Mouse (Mus musculus) kidney, postnatal 14 days (tissue): ENCODE data around the gene Arhgap20.

Source experiments
- DNase-seq: peaks from one replicate; pipeline ENCODE4 v3.0.0; 2022; ENCODE audit warnings: mixed read lengths

Arhgap20 gene

DNA sequence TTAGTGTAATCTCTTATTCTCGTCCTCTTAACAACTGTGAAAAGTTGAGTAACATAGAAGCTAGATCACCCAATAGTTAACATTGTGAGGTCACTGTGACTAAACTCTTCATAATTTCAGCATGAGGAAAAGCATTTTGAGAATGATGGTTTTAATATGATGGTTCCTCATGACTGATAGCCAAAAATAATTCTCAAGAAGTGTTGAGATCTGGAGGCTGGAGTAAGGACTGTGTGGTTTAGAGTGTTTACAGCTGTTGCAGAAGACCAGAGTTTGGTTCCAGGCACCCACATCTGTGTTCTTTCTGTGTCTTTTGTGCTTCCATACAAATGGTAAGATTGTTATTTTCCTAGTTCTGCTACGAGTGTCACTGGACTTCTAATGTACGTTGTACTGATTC lies 42.1 kb downstream of the Arhgap20 start:
- no peak for DNase-seq

- no peak for DNase-seq
These were observed 47.8 kb downstream of the Arhgap20 start for GRCm38 (mm10) chr9:51812931-51813330.

- DNase-seq = no peak
These were observed 59.4 kb downstream of the Arhgap20 start for GRCm38 (mm10) chr9:51824516-51824915.

DNA sequence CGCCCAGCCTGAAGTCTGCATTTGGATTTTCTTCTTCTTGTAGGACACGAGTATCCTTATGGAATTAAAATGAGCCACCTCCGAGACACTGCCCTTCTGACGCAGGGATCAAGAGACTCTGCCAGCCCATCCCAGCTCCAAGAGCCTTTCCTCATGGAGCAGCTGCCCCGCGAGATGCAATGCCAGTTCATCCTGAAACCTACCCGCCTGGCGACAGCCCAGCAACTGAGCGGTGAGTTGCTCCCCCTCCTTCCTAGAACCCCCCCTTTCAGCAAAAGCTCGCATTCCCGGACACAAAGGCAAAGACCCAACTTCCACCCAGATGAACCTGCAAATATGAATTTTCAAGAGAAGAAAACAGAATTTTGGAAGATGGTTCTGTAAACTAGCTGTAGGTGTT lies 66.5 kb downstream of the Arhgap20 start:
- no peak for DNase-seq

DNA sequence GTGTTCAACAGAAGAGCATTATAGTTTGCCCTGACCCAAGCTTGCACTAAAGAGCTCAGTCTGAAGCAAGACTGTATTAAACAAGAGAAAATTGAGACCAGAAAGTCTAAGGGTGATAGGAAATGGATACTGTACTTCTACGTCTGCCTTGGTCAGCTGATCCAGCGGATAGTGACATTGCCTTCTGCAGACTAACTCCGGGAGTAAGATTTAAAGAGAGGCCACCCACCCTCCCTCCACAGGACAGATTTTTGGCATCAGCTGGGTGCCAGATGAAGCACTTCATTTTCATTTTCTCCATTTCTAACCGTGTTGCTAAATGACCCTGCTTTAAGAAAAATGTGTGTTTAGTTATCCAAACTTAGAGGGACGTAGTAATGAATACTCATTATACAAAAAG lies 67.2 kb downstream of the Arhgap20 start:
- DNase-seq = no peak

GRCm38 (mm10) chr9:51837716-51838115 lies 72.6 kb downstream of the Arhgap20 start:
- DNase-seq = no peak

DNA sequence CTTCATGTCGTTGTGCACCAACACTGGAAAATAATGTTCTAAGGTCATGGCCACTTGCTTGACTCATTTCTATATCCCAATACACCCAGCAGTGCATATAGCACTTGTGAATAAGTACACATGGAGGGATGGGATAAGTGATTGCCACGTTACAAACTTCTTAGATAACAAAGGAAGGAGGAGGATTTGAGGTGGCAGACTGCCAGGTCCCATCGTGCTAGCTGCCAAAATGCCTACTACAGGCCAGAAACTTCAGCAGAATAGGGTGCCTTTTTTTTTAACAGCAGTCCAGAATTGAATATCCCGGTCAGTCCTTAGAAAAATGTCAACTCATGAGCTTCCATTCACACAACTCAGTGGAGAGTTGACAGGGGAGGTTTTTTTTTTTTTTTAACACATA lies 78.1 kb downstream of the Arhgap20 start:
- no peak for DNase-seq

GRCm38 (mm10) chr9:51845796-51846195 lies 80.7 kb downstream of the Arhgap20 start:
- no peak for DNase-seq

DNA sequence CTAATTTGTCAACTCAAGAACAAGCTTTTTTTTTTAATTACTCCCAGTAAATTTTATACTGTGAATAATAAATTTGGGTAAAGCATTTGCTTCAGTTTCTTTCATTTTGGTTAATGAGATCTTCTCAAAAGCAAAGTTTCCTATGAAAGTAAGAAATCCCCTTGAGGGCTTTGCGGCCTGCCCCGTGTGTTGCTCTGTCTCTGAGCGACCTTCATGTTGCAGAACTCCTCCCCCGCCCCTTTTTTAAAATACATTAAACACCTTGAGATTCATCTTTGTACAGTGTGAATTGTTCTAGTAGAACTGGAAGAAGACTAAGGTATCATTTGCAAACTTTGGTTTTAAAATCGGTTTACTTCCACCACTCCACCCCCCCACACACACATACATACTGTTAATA lies 88.6 kb downstream of the Arhgap20 start:
- DNase-seq = no peak

- DNase-seq = no peak
These were observed 99.1 kb downstream of the Arhgap20 start for GRCm38 (mm10) chr9:51864273-51864672.

DNA sequence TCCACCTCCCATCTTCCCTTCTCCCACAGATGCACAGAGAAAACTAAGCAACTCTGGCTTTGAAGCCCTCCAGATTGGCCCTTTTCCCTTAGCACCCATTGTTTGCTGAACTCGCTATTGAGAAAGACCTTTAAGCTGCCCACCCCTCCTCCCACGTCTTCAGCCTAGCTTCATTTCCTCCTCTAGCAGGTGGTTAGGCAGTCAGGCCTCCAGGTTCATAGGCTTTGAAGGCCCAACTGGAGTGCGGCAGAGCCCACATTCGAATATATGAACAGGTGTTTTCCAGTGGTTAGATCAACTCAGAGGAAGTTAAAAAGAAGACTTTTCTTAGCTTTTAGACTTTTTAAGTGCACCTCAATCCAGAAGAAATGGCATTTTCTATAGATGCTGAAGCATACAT lies 101.5 kb downstream of the Arhgap20 start:
- no peak for DNase-seq

DNA sequence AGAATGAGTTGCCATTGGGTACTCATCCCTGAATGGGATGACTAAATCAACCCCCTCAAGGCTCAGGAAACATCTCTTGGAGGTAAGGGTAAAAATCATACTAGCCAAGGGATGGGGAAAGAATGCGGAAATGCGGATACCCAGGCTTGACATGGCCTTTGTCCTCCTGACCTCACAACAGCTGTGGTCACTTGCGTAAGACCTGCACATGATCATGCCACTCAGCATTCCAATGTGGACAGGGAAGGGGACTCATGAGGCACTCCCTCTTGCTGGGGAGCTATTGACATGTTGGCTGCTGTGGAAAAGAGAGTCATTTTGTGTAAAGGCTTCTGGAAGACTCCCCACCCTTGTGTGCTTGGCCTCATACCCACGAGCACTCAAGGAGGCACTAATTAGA lies 103.9 kb downstream of the Arhgap20 start:
- no peak for DNase-seq

- no peak for DNase-seq
These were observed 109.2 kb downstream of the Arhgap20 start for GRCm38 (mm10) chr9:51874348-51874747.

DNA sequence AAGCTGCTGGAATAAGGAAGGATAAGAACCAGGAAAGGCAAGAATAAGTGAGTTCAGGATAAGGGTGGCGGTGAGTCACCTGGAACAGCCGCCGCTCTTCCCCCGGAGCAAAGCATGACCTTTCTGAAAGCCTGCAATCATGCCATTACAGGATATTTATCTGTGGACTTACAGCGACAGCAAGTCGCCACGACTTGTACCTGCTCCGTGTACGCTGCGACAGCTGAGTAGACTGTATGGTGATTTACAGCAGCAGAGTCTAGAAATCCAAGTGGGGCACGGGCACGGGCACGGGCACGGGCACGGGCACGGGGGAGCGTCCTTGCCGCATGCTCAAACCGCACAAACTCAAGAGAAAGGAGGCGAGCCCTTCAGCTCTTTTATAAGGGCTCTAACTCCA lies 110.4 kb downstream of the Arhgap20 start:
- peak; percentile 10 for DNase-seq

- DNase-seq = no peak
These were observed 116.2 kb downstream of the Arhgap20 start for GRCm38 (mm10) chr9:51881386-51881785.

- no peak for DNase-seq
These were observed 116.7 kb downstream of the Arhgap20 start for GRCm38 (mm10) chr9:51881881-51882280.

GRCm38 (mm10) chr9:51883319-51883718 lies 118.2 kb downstream of the Arhgap20 start:
- no peak for DNase-seq

DNA sequence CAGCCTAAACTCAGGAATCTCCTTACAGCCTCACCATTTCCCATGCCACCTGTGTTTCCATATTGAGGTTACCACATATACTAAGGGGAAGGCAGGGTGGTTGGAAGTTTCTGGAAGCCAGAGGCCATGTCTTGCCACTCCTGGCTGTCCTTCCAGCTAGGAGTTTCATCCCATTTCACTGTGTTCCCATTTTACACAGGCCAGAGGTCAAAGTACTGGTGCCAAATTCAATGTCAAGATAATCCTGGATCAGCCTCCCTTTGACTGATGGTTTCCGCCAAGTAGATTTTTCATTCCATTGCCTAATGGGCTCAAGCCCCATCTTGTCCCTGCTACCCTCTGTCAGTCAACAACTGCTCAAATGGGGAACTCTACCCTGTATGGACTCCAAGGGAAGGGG lies 127.8 kb downstream of the Arhgap20 start:
- no peak for DNase-seq
